Mouse (Mus musculus): Measurements from ENCODE around the gene Cd2bp2. TPM values are rescaled to one million over a fixed set of nuclear protein-coding genes. Genes with fewer than 3 reads are reported as not detected.
A peak's percentile ranks its signal among the peaks of the same experiment; 100 is the strongest.
"Not testable (repeated sequence)": the region's sequence is repeated elsewhere in the genome, so short reads cannot be mapped to it uniquely, and the experiment has no call there.

Cd2bp2 gene
- polyA plus RNA-seq, 1 experiment from 2014 or later = 42.8 TPM

- Histone ChIP-seq H3K36me3 (ENCODE audit: insufficient read depth, low read length) (no peaks in the 10 kb centered on the region), H3K27ac (no peak overlapping the region), H3K9me3 (replicated peaks; ENCODE audit: low read length) (no peaks in the 10 kb centered on the region), H3K9ac (ENCODE audit: low read depth, low read length) (no peak overlapping the region), H3K4me2 (ENCODE audit: low read length) (no peak overlapping the region), H3K4me3 (replicated peaks; ENCODE audit: low read depth, low read length) (no peak overlapping the region), H3K4me1 (replicated peaks; ENCODE audit: insufficient read depth, low read length) (no peaks in the 10 kb centered on the region), H3K27me3 (ENCODE audit: insufficient read depth, low read length) (no peaks in the 10 kb centered on the region)
- no peak for TF ChIP-seq CTCF (IDR thresholded peaks at IDR 0.05; ENCODE audit: low read depth)
- no peak for ATAC-seq (replicated peaks; ENCODE audit: low FRiP score, low read depth)
- no peak for DNase-seq (ENCODE audit: low spot score)
- 40% methylated on average over 1 of the region's 1 CpGs for WGBS
These were observed 11.1 kb downstream of the Cd2bp2 start for GRCm38 (mm10) chr7:127184720-127185119.

GRCm38 (mm10) chr7:127183828-127184227 is 12.0 kb downstream of the Cd2bp2 start:
- peak; percentile 43 for TF ChIP-seq CTCF (IDR thresholded peaks at IDR 0.05; ENCODE audit: low read depth)
- no peak overlapping the region for H3K4me2 ChIP-seq (ENCODE audit: low read length)
- no peak overlapping the region for H3K27ac ChIP-seq
- H3K27me3 ChIP-seq (ENCODE audit: insufficient read depth, low read length) = no peaks in the 10 kb centered on the region
- H3K36me3 ChIP-seq (ENCODE audit: insufficient read depth, low read length) = no peaks in the 10 kb centered on the region
- H3K4me1 ChIP-seq (replicated peaks; ENCODE audit: insufficient read depth, low read length) = no peaks in the 10 kb centered on the region
- H3K9me3 ChIP-seq (replicated peaks; ENCODE audit: low read length) = no peaks in the 10 kb centered on the region
- 77% methylated on average over 6 of the region's 6 CpGs for WGBS
- no peak for DNase-seq (ENCODE audit: low spot score)
- H3K4me3 ChIP-seq (replicated peaks; ENCODE audit: low read depth, low read length) = no peak overlapping the region
- no peak overlapping the region for H3K9ac ChIP-seq (ENCODE audit: low read depth, low read length)
- 0 out of 2 replicates have a peak, but pooled peaks have one; percentile 43 for ATAC-seq (replicated peaks; ENCODE audit: low FRiP score, low read depth)

GRCm38 (mm10) chr7:127183345-127183744 is 12.5 kb downstream of the Cd2bp2 start:
- no peak for TF ChIP-seq CTCF (IDR thresholded peaks at IDR 0.05; ENCODE audit: low read depth)
- Histone ChIP-seq H3K4me2 (ENCODE audit: low read length) (no peak overlapping the region), H3K27me3 (ENCODE audit: insufficient read depth, low read length) (no peaks in the 10 kb centered on the region), H3K36me3 (ENCODE audit: insufficient read depth, low read length) (no peaks in the 10 kb centered on the region), H3K27ac (no peak overlapping the region), H3K4me1 (replicated peaks; ENCODE audit: insufficient read depth, low read length) (no peaks in the 10 kb centered on the region), H3K9me3 (replicated peaks; ENCODE audit: low read length) (no peaks in the 10 kb centered on the region), H3K4me3 (replicated peaks; ENCODE audit: low read depth, low read length) (no peak overlapping the region), H3K9ac (ENCODE audit: low read depth, low read length) (no peak overlapping the region)
- DNase-seq (ENCODE audit: low spot score) (no peak), ATAC-seq (replicated peaks; ENCODE audit: low FRiP score, low read depth) (no peak)
- WGBS = 69% methylated on average over 8 of the region's 8 CpGs

GRCm38 (mm10) chr7:127181724-127182123 is 14.1 kb downstream of the Cd2bp2 start:
- not testable (repeated sequence) for H3K4me3 ChIP-seq (replicated peaks; ENCODE audit: low read depth, low read length); H3K27me3 ChIP-seq (ENCODE audit: insufficient read depth, low read length); ATAC-seq (replicated peaks; ENCODE audit: low FRiP score, low read depth); H3K4me1 ChIP-seq (replicated peaks; ENCODE audit: insufficient read depth, low read length); H3K27ac ChIP-seq; H3K36me3 ChIP-seq (ENCODE audit: insufficient read depth, low read length); H3K9me3 ChIP-seq (replicated peaks; ENCODE audit: low read length); H3K4me2 ChIP-seq (ENCODE audit: low read length); H3K9ac ChIP-seq (ENCODE audit: low read depth, low read length); DNase-seq (ENCODE audit: low spot score)
- 43% methylated on average over 3 of the region's 3 CpGs for WGBS

- H3K4me1 ChIP-seq (replicated peaks; ENCODE audit: insufficient read depth, low read length) = no peaks in the 10 kb centered on the region
- no peaks in the 10 kb centered on the region for H3K9me3 ChIP-seq (replicated peaks; ENCODE audit: low read length)
- no peak for TF ChIP-seq CTCF (IDR thresholded peaks at IDR 0.05; ENCODE audit: low read depth)
- H3K27me3 ChIP-seq (ENCODE audit: insufficient read depth, low read length) = no peaks in the 10 kb centered on the region
- no peak overlapping the region for H3K4me3 ChIP-seq (replicated peaks; ENCODE audit: low read depth, low read length)
- no peak overlapping the region for H3K4me2 ChIP-seq (ENCODE audit: low read length)
- WGBS = 63% methylated on average over 2 of the region's 2 CpGs
- ATAC-seq (replicated peaks; ENCODE audit: low FRiP score, low read depth) = no peak
- H3K9ac ChIP-seq (ENCODE audit: low read depth, low read length) = no peak overlapping the region
- DNase-seq (ENCODE audit: low spot score) = no peak
- no peaks in the 10 kb centered on the region for H3K36me3 ChIP-seq (ENCODE audit: insufficient read depth, low read length)
- H3K27ac ChIP-seq = no peak overlapping the region
These were observed 15.1 kb downstream of the Cd2bp2 start for GRCm38 (mm10) chr7:127180783-127181182.

- no peak for ATAC-seq (replicated peaks; ENCODE audit: low FRiP score, low read depth)
- whole genome bisulfite sequencing = 66% methylated on average over 4 of the region's 4 CpGs
- no peaks in the 10 kb centered on the region for H3K4me1 ChIP-seq (replicated peaks; ENCODE audit: insufficient read depth, low read length)
- H3K9ac ChIP-seq (ENCODE audit: low read depth, low read length) = no peak overlapping the region
- no peaks in the 10 kb centered on the region for H3K36me3 ChIP-seq (ENCODE audit: insufficient read depth, low read length)
- TF ChIP-seq CTCF (IDR thresholded peaks at IDR 0.05; ENCODE audit: low read depth) = no peak
- no peak overlapping the region for H3K4me2 ChIP-seq (ENCODE audit: low read length)
- no peaks in the 10 kb centered on the region for H3K27me3 ChIP-seq (ENCODE audit: insufficient read depth, low read length)
- no peak overlapping the region for H3K27ac ChIP-seq
- no peaks in the 10 kb centered on the region for H3K9me3 ChIP-seq (replicated peaks; ENCODE audit: low read length)
- no peak overlapping the region for H3K4me3 ChIP-seq (replicated peaks; ENCODE audit: low read depth, low read length)
- no peak for DNase-seq (ENCODE audit: low spot score)
These were observed 18.9 kb downstream of the Cd2bp2 start for GRCm38 (mm10) chr7:127176937-127177336.

GRCm38 (mm10) chr7:127166501-127166900 is 29.3 kb downstream of the Cd2bp2 start:
- Histone ChIP-seq H3K9ac (ENCODE audit: low read depth, low read length) (no peak overlapping the region), H3K4me2 (ENCODE audit: low read length) (no peak overlapping the region), H3K36me3 (ENCODE audit: insufficient read depth, low read length) (no peaks in the 10 kb centered on the region), H3K4me1 (replicated peaks; ENCODE audit: insufficient read depth, low read length) (no peaks in the 10 kb centered on the region), H3K4me3 (replicated peaks; ENCODE audit: low read depth, low read length) (no peak overlapping the region), H3K27ac (no peak overlapping the region), H3K27me3 (ENCODE audit: insufficient read depth, low read length) (no peaks in the 10 kb centered on the region), H3K9me3 (replicated peaks; ENCODE audit: low read length) (no peaks in the 10 kb centered on the region)
- ATAC-seq (replicated peaks; ENCODE audit: low FRiP score, low read depth) (no peak), DNase-seq (ENCODE audit: low spot score) (no peak)
- no peak for TF ChIP-seq CTCF (IDR thresholded peaks at IDR 0.05; ENCODE audit: low read depth)
- 80% methylated on average over 5 of the region's 5 CpGs for WGBS
